Mouse (Mus musculus) ovary, adult 10 weeks (tissue): ENCODE measurements around the gene Epb41l3. TPM values are rescaled to one million over a fixed set of nuclear protein-coding genes. Genes with fewer than 3 reads are reported as not detected.

Experiments used
- polyA plus RNA-seq: library from polyadenylated mRNA; stranded (reverse); fragments of 350-450 nt; fragmentation: Illumina TruSeq; extraction: RNeasy Lipid Tissue Mini Kit (QIAGEN cat#74804); gene quantifications from one replicate; pipeline ENCODE4 v1.2.3, GENCODE M21; 2014

Gene Epb41l3
- polyA plus RNA-seq = 51.4 TPM

DNA sequence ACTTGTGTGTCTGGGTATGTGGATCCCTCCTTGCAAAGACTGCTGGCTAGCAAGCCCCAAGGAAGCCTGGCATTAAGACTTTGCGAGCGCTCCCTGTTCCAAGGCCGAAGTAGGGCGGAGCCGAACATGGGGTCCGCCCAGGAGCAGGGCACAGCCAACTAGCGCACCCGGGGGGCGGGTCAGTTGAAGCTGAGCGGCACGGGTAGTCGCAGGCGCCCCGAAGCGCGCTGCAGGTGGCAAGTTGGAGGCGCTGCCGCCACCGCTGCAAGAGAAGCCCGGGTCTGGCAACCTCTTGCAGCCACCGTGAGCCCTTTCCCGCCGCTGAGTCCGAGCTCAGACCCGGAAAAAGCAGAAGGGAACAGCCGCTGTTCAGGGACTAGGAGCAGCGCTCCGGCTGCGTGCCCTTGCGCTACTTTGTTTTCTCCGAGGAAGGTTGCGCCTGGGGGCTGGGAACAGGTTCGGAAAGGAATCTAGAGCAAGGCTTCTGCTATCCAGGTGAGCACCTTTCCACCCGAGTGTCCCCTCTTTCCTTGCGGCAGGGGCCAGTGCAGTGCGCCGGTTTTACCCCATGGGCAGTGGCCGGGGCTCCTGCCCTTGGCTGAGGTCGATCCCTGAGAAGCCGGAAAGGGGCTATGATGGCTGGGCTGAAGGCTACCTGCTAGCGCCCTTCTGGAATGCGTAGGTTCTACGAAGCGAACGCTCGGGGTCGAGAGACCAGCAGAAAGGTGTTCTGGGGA, at the start of gene Epb41l3:
Epb41l3 (plus strand) TSS at position 183 of the 737 bp plus-strand sequence.

Other genes starting within 250 kb of the Epb41l3 start
- 0.94 TPM for gene Tmem200c, start 249.1 kb upstream of the Epb41l3 start, polyA plus RNA-seq